Mouse (Mus musculus) liver, embryonic 13.5 days (tissue): ENCODE data around the gene Myh14. TPM values are rescaled to one million over a fixed set of nuclear protein-coding genes. Genes with fewer than 3 reads are reported as not detected.
A peak's percentile ranks its signal among the peaks of the same experiment; 100 is the strongest.

Source experiments
- ATAC-seq: fragments of 200-750 bp; cut with Nextera tagmentation; 2 replicates; pipeline ENCODE4 v1.8.0; 2017; ENCODE audit warnings: low read depth, mild to moderate bottlenecking, moderate number of reproducible peaks, moderate library complexity
- DNase-seq: peaks from one replicate; pipeline ENCODE4 v3.0.0; 2022
- H3K27ac ChIP-seq: fragments of 300-500 bp; sonication (generic); 2 replicates; pipeline ENCODE4 v1.5.1; 2015; ENCODE audit warnings: moderate library complexity, mild to moderate bottlenecking, inconsistent platforms
- H3K27me3 ChIP-seq: fragments of 300-500 bp; sonication (generic); 2 replicates; pipeline ENCODE4 v1.6.1; 2015; ENCODE audit warnings: mild to moderate bottlenecking, inconsistent platforms
- H3K36me3 ChIP-seq: fragments of 300-500 bp; sonication (generic); 2 replicates; pipeline ENCODE4 v1.6.1; 2015; ENCODE audit warnings: mild to moderate bottlenecking, inconsistent platforms
- H3K4me1 ChIP-seq: fragments of 300-500 bp; sonication (generic); replicated peaks from 2 replicates; pipeline ENCODE4 v1.6.1; 2015; ENCODE audit warnings: inconsistent platforms
- H3K4me2 ChIP-seq: fragments of 300-500 bp; sonication (generic); 2 replicates; pipeline ENCODE4 v1.6.1; 2015; ENCODE audit warnings: inconsistent platforms, mild to moderate bottlenecking, moderate library complexity
- H3K4me3 ChIP-seq: fragments of 300-500 bp; sonication (generic); replicated peaks from 2 replicates; pipeline ENCODE4 v1.5.1; 2015; ENCODE audit warnings: mild to moderate bottlenecking, inconsistent platforms
- H3K9ac ChIP-seq: fragments of 300-500 bp; sonication (generic); 2 replicates; pipeline ENCODE4 v1.6.1; 2015; ENCODE audit warnings: mild to moderate bottlenecking, inconsistent platforms
- H3K9me3 ChIP-seq: fragments of 300-500 bp; sonication (generic); replicated peaks from 2 replicates; pipeline ENCODE4 v1.6.1; 2016; ENCODE audit warnings: inconsistent platforms
- WGBS: fragments of 180-500 bp; shearing (Covaris S2); methylation state at CpG from one replicate; pipeline ENCODE4 v1.1.7; 2015; ENCODE audit not compliant: insufficient replicate concordance; 5-methylcytosine and 5-hydroxymethylcytosine counted together
- polyA plus RNA-seq: library from polyadenylated mRNA; unstranded; fragments of >200 nt; fragmentation: Nextera tagmentation; extraction: Ambion mirVana; gene quantifications from 2 replicates; pipeline ENCODE4 v1.2.1, GENCODE M21; 2015

Myh14 gene
- polyA plus RNA-seq, 1 experiment from 2014 or later = 0.31 TPM

GRCm38 (mm10) chr7:44597666-44598065 lies 73.0 kb downstream of the Myh14 start:
- Histone ChIP-seq H3K4me1 (no peaks in the 10 kb centered on the region), H3K27ac (no peak overlapping the region), H3K27me3 (peaks cover 40% of the 10 kb centered on the region), H3K9ac (no peak overlapping the region), H3K4me3 (no peak overlapping the region), H3K4me2 (no peak overlapping the region), H3K9me3 (no peaks in the 10 kb centered on the region), H3K36me3 (no peaks in the 10 kb centered on the region)
- DNase-seq (no peak), ATAC-seq (no peak)
- WGBS = 70% methylated on average over 4 of the region's 4 CpGs

DNA sequence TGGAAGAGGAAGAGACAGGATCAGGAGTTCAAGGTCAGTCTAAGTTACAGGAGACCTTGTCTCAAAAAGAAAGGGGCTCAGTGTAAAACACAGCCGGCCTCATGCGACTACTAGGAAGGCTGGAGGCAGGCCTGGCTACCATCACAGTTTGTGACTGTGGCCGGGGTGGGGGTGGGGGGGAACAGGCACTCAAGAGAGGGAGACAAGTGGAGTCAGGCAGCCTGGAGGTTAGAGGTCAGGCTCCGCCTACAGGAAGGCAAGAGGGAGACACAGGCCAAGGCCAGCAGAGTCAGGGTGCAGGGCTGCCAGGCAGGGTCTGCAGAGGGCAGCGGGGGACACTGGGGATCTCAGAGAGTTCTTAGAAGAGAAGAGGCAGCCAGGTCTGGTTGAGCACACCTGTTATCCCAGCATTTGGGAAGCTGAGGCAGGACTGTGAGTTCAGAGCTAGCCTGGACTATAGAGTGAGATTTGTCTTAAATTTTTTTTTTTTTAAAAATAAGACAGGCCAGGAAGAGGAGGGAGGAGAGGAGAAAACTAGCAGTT lies 73.6 kb downstream of the Myh14 start:
- Histone ChIP-seq H3K27ac (no peak overlapping the region), H3K9me3 (no peaks in the 10 kb centered on the region), H3K9ac (no peak overlapping the region), H3K36me3 (no peaks in the 10 kb centered on the region), H3K4me1 (no peaks in the 10 kb centered on the region), H3K27me3 (peaks cover 40% of the 10 kb centered on the region), H3K4me2 (no peak overlapping the region), H3K4me3 (no peak overlapping the region)
- DNase-seq (no peak), ATAC-seq (no peak)
- WGBS = 41% methylated on average over 5 of the region's 5 CpGs

- DNase-seq (no peak), ATAC-seq (no peak)
- Histone ChIP-seq H3K9me3 (no peaks in the 10 kb centered on the region), H3K4me3 (no peak overlapping the region), H3K9ac (no peak overlapping the region), H3K27ac (no peak overlapping the region), H3K4me2 (no peak overlapping the region), H3K36me3 (no peaks in the 10 kb centered on the region), H3K27me3 (peaks cover 40% of the 10 kb centered on the region), H3K4me1 (peaks cover 6% of the 10 kb centered on the region)
- 77% methylated on average over 6 of the region's 6 CpGs for WGBS
Observed at GRCm38 (mm10) chr7:44596051-44596450, 74.6 kb downstream of the Myh14 start.

DNA sequence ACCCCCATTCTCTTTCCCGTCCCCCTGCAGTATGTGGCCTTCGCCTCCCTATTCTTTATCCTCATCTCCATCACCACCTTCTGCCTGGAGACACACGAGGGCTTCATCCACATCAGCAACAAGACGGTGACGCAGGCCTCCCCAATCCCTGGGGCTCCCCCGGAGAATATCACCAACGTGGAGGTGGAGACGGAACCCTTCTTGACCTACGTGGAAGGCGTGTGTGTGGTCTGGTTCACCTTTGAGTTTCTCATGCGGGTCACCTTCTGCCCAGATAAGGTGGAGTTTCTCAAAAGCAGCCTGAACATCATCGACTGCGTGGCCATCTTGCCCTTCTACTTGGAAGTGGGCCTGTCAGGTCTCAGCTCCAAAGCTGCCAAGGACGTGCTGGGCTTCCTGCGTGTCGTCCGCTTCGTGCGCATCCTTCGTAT lies 75.5 kb downstream of the Myh14 start:
- Histone ChIP-seq H3K4me1 (peaks cover 15% of the 10 kb centered on the region), H3K36me3 (no peaks in the 10 kb centered on the region), H3K27ac (no peak overlapping the region), H3K27me3 (peaks cover 41% of the 10 kb centered on the region), H3K4me3 (no peak overlapping the region), H3K4me2 (no peak overlapping the region), H3K9me3 (no peaks in the 10 kb centered on the region), H3K9ac (no peak overlapping the region)
- 82% methylated on average over 20 of the region's 20 CpGs for WGBS
- DNase-seq (no peak), ATAC-seq (no peak)

DNA sequence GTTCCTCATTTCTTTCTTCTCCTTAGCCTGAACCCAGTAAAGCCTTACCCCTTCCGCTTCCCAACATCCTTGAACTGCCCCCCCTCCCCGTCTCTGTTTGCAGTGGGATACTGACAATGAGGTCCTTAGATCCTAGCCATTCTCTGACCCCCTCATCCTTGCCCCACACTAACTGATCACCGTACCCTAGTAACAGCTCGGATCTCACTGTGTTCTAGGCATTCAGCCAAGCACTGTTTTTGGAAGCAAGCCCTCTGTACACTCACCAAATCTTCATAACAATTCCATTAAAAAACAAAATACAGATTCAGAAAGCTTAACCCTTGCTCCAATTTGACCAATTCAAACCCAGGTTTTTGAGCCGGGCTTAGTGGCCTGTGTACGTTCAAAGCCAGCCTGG lies 76.4 kb downstream of the Myh14 start:
- no peaks in the 10 kb centered on the region for H3K9me3 ChIP-seq
- H3K4me3 ChIP-seq = no peak overlapping the region
- H3K4me1 ChIP-seq = peaks cover 22% of the 10 kb centered on the region
- H3K4me2 ChIP-seq = no peak overlapping the region
- no peak for DNase-seq
- H3K36me3 ChIP-seq = no peaks in the 10 kb centered on the region
- no peak overlapping the region for H3K27ac ChIP-seq
- H3K9ac ChIP-seq = no peak overlapping the region
- peaks cover 49% of the 10 kb centered on the region for H3K27me3 ChIP-seq
- ATAC-seq = no peak
- 53% methylated on average over 6 of the region's 6 CpGs for WGBS

DNA sequence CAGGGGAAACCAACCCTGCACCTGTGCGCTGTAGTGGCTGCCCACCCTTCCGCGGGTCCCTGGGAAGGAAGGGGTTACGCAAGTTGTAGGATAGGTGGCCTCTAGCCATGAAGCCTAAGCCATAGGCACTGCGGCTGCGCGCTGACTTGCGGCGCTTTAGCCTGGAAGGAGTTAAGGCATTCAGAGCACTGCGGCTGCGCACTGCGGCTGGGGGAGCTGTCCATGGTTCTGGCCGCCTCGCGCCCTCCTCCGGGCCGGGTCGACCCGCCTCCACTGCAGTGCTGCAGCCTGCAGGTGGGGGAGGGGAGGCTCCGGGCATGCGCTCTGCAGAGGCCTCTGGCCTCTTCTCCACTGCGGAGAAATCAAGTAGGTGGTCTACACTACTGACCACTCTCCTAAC lies 76.9 kb downstream of the Myh14 start:
- H3K4me2 ChIP-seq = no peak overlapping the region
- 3% methylated on average over 22 of the region's 22 CpGs for WGBS
- ATAC-seq = peak; percentile 21

GRCm38 (mm10) chr7:44593051-44593450 lies 77.6 kb downstream of the Myh14 start:
- Histone ChIP-seq H3K4me3 (no peak overlapping the region), H3K9ac (no peak overlapping the region), H3K4me2 (no peak overlapping the region), H3K9me3 (no peaks in the 10 kb centered on the region), H3K36me3 (no peaks in the 10 kb centered on the region), H3K4me1 (peaks cover 32% of the 10 kb centered on the region), H3K27ac (no peak overlapping the region), H3K27me3 (peaks cover 62% of the 10 kb centered on the region)
- WGBS = 4% methylated on average over 15 of the region's 15 CpGs
- no peak for ATAC-seq
- DNase-seq = no peak

More for the DNA sequence above, 76.9 kb downstream of the Myh14 start:
- Histone ChIP-seq H3K27me3 (peaks cover 55% of the 10 kb centered on the region), H3K36me3 (no peaks in the 10 kb centered on the region), H3K9me3 (no peaks in the 10 kb centered on the region), H3K9ac (no peak overlapping the region), H3K27ac (no peak overlapping the region), H3K4me1 (peaks cover 27% of the 10 kb centered on the region), H3K4me3 (no peak overlapping the region)
- peak; percentile 60 for DNase-seq

GRCm38 (mm10) chr7:44591348-44592116 lies 79.1 kb downstream of the Myh14 start:
- H3K9ac ChIP-seq = no peak overlapping the region
- ATAC-seq = no peak
- no peak for DNase-seq
- H3K4me2 ChIP-seq = peak overlapping the region; percentile 74
- H3K9me3 ChIP-seq = no peaks in the 10 kb centered on the region
- WGBS = 3% methylated on average over 56 of the region's 60 CpGs
- peaks cover 32% of the 10 kb centered on the region for H3K4me1 ChIP-seq
- H3K27me3 ChIP-seq = peaks cover 77% of the 10 kb centered on the region
- H3K36me3 ChIP-seq = no peaks in the 10 kb centered on the region
- no peak overlapping the region for H3K27ac ChIP-seq
- H3K4me3 ChIP-seq = peak overlapping the region; percentile 55

- peak within 1 kb of the TSS; percentile 55 for H3K4me3 ChIP-seq
- WGBS = 1% methylated on average over 80 of the region's 80 CpGs
- DNase-seq (peak; percentile 75), ATAC-seq (peak; percentile 88)
- no peaks in the 10 kb centered on the region for H3K9me3 ChIP-seq
- H3K27me3 ChIP-seq = peaks cover 83% of the 10 kb centered on the region
- H3K27ac ChIP-seq = no peak within 1 kb of the TSS
- H3K36me3 ChIP-seq = no peaks in the 10 kb centered on the region
- H3K4me2 ChIP-seq = peak within 1 kb of the TSS; percentile 74
- H3K9ac ChIP-seq = 0 out of 2 replicates have a peak within 1 kb of the TSS, but pooled peaks have one; percentile 17
- peaks cover 32% of the 10 kb centered on the region for H3K4me1 ChIP-seq
Observed at GRCm38 (mm10) chr7:44590402-44591347, 80.0 kb downstream of the Myh14 start, which contains the start of gene Kcnc3. TSS of gene Kcnc3 (plus strand) at chr7:44590664.

GRCm38 (mm10) chr7:44589946-44590345 lies 80.7 kb downstream of the Myh14 start:
- Histone ChIP-seq H3K27ac (no peak overlapping the region), H3K9me3 (no peaks in the 10 kb centered on the region), H3K36me3 (no peaks in the 10 kb centered on the region), H3K9ac (no peak overlapping the region), H3K4me2 (peak overlapping the region; percentile 74), H3K4me3 (no peak overlapping the region), H3K27me3 (peaks cover 91% of the 10 kb centered on the region), H3K4me1 (peaks cover 32% of the 10 kb centered on the region)
- ATAC-seq (no peak), DNase-seq (no peak)
- 6% methylated on average over 13 of the region's 13 CpGs for WGBS

DNA sequence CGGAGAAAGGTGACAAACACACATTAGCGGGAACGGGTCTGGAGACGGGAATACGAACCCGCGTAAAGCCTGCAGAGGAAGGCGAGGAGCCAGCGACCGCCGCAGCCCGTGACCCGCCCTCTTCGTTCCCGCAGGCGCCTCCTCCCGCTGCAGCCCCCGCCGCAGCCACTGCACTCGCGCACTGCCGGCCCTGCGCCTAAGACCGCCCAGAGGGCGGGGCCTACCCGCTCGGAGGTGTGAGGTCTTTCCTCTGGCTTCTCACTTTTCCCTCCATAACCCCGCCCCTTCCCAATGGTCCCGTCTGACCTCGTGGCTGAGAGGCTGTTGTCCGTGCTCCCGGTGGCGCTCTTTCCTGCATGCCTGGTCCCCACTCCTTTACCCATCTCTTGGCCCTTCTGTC lies 81.5 kb downstream of the Myh14 start:
- Histone ChIP-seq H3K4me2 (peak overlapping the region; percentile 59), H3K9ac (no peak overlapping the region), H3K27me3 (peaks cover 93% of the 10 kb centered on the region), H3K9me3 (no peaks in the 10 kb centered on the region), H3K4me3 (peak overlapping the region; percentile 38), H3K4me1 (peaks cover 32% of the 10 kb centered on the region), H3K36me3 (no peaks in the 10 kb centered on the region), H3K27ac (no peak overlapping the region)
- ATAC-seq (peak; percentile 18; the same call in 1 of the 2 replicates), DNase-seq (peak; percentile 33)
- 1% methylated on average over 33 of the region's 33 CpGs for WGBS
